Mouse (Mus musculus): ENCODE data around the gene Slc4a1.

- TF ChIP-seq CTCF (IDR thresholded peaks at IDR 0.05; ENCODE audit: borderline replicate concordance, extremely low read depth, insufficient read depth, insufficient read length), result no peak
- no peak for TF ChIP-seq POLR2A (IDR thresholded peaks at IDR 0.05; ENCODE audit: borderline replicate concordance, extremely low read depth, insufficient read depth, insufficient read length, poor library complexity, severe bottlenecking)
Observed at GRCm38 (mm10) chr11:102415034-102415802, 49.2 kb upstream of the Slc4a1 start.

Measured in brain, embryonic 14.5 days (tissue).